Mouse (Mus musculus) forebrain, embryonic 13.5 days (tissue): ENCODE measurements at regions not wholly inside any gene's neighbourhood (a gene's known extent, or its start where the extent isn't known, plus 50 kb on each side); places are given as distances from the start of the nearest gene placed in this dataset.

Experiments
- ATAC-seq: fragments of 200-750 bp; cut with Nextera tagmentation; 2 replicates; pipeline ENCODE4 v1.8.0; 2017
- H3K27ac ChIP-seq: fragments of 300-500 bp; sonication (generic); 2 replicates; pipeline ENCODE4 v1.5.1; 2015; ENCODE audit warnings: inconsistent platforms, mild to moderate bottlenecking, moderate library complexity
- H3K27me3 ChIP-seq: fragments of 300-500 bp; sonication (generic); 2 replicates; pipeline ENCODE4 v1.6.1; 2015; ENCODE audit warnings: mild to moderate bottlenecking, inconsistent platforms
- H3K36me3 ChIP-seq: fragments of 300-500 bp; sonication (generic); 2 replicates; pipeline ENCODE4 v1.6.1; 2015; ENCODE audit warnings: mild to moderate bottlenecking, inconsistent platforms; ENCODE audit not compliant: poor library complexity, severe bottlenecking
- H3K4me1 ChIP-seq: fragments of 300-500 bp; sonication (generic); 2 replicates; pipeline ENCODE4 v1.6.1; 2015; ENCODE audit warnings: inconsistent platforms
- H3K4me2 ChIP-seq: fragments of 300-500 bp; sonication (generic); 2 replicates; pipeline ENCODE4 v1.6.1; 2015; ENCODE audit warnings: inconsistent platforms, mild to moderate bottlenecking, moderate library complexity
- H3K4me3 ChIP-seq: fragments of 300-500 bp; sonication (generic); 2 replicates; pipeline ENCODE4 v1.5.1; 2015; ENCODE audit warnings: mild to moderate bottlenecking, inconsistent platforms
- H3K9ac ChIP-seq: fragments of 300-500 bp; sonication (generic); 2 replicates; pipeline ENCODE4 v1.6.1; 2015; ENCODE audit warnings: mild to moderate bottlenecking, inconsistent platforms
- H3K9me3 ChIP-seq: fragments of 300-500 bp; sonication (generic); replicated peaks from 2 replicates; pipeline ENCODE4 v1.6.1; 2016; ENCODE audit warnings: inconsistent platforms
- WGBS: fragments of 180-500 bp; shearing (Covaris S2); methylation state at CpG from one replicate; pipeline ENCODE4 v1.1.7; 2015; 5-methylcytosine and 5-hydroxymethylcytosine counted together

- Histone ChIP-seq H3K4me2 (no peak overlapping the region), H3K4me1 (peaks cover 19% of the 10 kb centered on the region), H3K9me3 (no peaks in the 10 kb centered on the region), H3K4me3 (no peak overlapping the region), H3K27me3 (no peaks in the 10 kb centered on the region), H3K36me3 (no peaks in the 10 kb centered on the region), H3K9ac (no peak overlapping the region), H3K27ac (peak overlapping the region; percentile 48)
- peak; percentile 97 for ATAC-seq
- 37% methylated on average over 4 of the region's 4 CpGs for WGBS
Observed at GRCm38 (mm10) chr13:101202565-101203313, 369.5 kb upstream of the Slc30a5 start.

- H3K9me3 ChIP-seq, result no peaks in the 10 kb centered on the region
- H3K4me1 ChIP-seq, result no peaks in the 10 kb centered on the region
- ATAC-seq, result no peak
- H3K27me3 ChIP-seq, result no peaks in the 10 kb centered on the region
- no peak overlapping the region for H3K9ac ChIP-seq
- 84% methylated on average over 7 of the region's 7 CpGs for WGBS
- no peak overlapping the region for H3K4me2 ChIP-seq
- H3K4me3 ChIP-seq, result no peak overlapping the region
- no peaks in the 10 kb centered on the region for H3K36me3 ChIP-seq
- H3K27ac ChIP-seq, result no peak overlapping the region
Observed at GRCm38 (mm10) chr13:101190249-101190830, 357.1 kb upstream of the Slc30a5 start.

- Histone ChIP-seq H3K27me3 (0 out of 2 replicates have a peak, but pooled peaks cover 5% of the 10 kb centered on the region), H3K36me3 (no peaks in the 10 kb centered on the region), H3K4me3 (no peak overlapping the region), H3K9ac (no peak overlapping the region), H3K4me2 (no peak overlapping the region), H3K27ac (no peak overlapping the region), H3K4me1 (no peaks in the 10 kb centered on the region), H3K9me3 (no peaks in the 10 kb centered on the region)
- no peak for ATAC-seq
- 81% methylated on average over 2 of the region's 2 CpGs for WGBS
Observed at GRCm38 (mm10) chr13:101182387-101182786, 349.2 kb upstream of the Slc30a5 start.

- Histone ChIP-seq H3K27ac (no peak overlapping the region), H3K9me3 (no peaks in the 10 kb centered on the region), H3K4me3 (no peak overlapping the region), H3K9ac (no peak overlapping the region), H3K4me1 (peaks cover 15% of the 10 kb centered on the region), H3K27me3 (peaks cover 29% of the 10 kb centered on the region), H3K36me3 (no peaks in the 10 kb centered on the region), H3K4me2 (peak overlapping the region; percentile 26)
- 12% methylated on average over 8 of the region's 8 CpGs for WGBS
- peak; percentile 79; the same call in 1 of the 2 replicates for ATAC-seq
Observed at GRCm38 (mm10) chr13:101175017-101175689, 341.9 kb upstream of the Slc30a5 start.

GRCm38 (mm10) chr13:101161768-101162167 is 328.5 kb upstream of the Slc30a5 start:
- H3K27ac ChIP-seq, result no peak overlapping the region
- no peaks in the 10 kb centered on the region for H3K27me3 ChIP-seq
- H3K4me2 ChIP-seq, result no peak overlapping the region
- no peaks in the 10 kb centered on the region for H3K36me3 ChIP-seq
- no peak for ATAC-seq
- no peaks in the 10 kb centered on the region for H3K4me1 ChIP-seq
- H3K9ac ChIP-seq, result no peak overlapping the region
- 64% methylated on average over 2 of the region's 2 CpGs for WGBS
- H3K4me3 ChIP-seq, result no peak overlapping the region
- no peaks in the 10 kb centered on the region for H3K9me3 ChIP-seq

GRCm38 (mm10) chr13:101159878-101160277 is 326.7 kb upstream of the Slc30a5 start:
- Histone ChIP-seq H3K27me3 (no peaks in the 10 kb centered on the region), H3K36me3 (no peaks in the 10 kb centered on the region), H3K4me3 (no peak overlapping the region), H3K4me2 (no peak overlapping the region), H3K27ac (no peak overlapping the region), H3K9ac (no peak overlapping the region), H3K9me3 (no peaks in the 10 kb centered on the region), H3K4me1 (no peaks in the 10 kb centered on the region)
- ATAC-seq, result no peak
- WGBS, result 91% methylated on average over 3 of the region's 3 CpGs

GRCm38 (mm10) chr13:101153760-101154159 is 320.5 kb upstream of the Slc30a5 start:
- no peaks in the 10 kb centered on the region for H3K27me3 ChIP-seq
- no peak overlapping the region for H3K27ac ChIP-seq
- H3K9ac ChIP-seq, result no peak overlapping the region
- H3K9me3 ChIP-seq, result no peaks in the 10 kb centered on the region
- no peaks in the 10 kb centered on the region for H3K36me3 ChIP-seq
- no peak for ATAC-seq
- H3K4me3 ChIP-seq, result no peak overlapping the region
- H3K4me2 ChIP-seq, result no peak overlapping the region
- no peaks in the 10 kb centered on the region for H3K4me1 ChIP-seq

- Histone ChIP-seq H3K9me3 (no peaks in the 10 kb centered on the region), H3K4me1 (no peaks in the 10 kb centered on the region), H3K27me3 (no peaks in the 10 kb centered on the region), H3K4me3 (no peak overlapping the region), H3K9ac (no peak overlapping the region), H3K4me2 (no peak overlapping the region), H3K36me3 (no peaks in the 10 kb centered on the region), H3K27ac (no peak overlapping the region)
- 63% methylated on average over 3 of the region's 3 CpGs for WGBS
- no peak for ATAC-seq
Observed at GRCm38 (mm10) chr13:101142761-101143160, 309.5 kb upstream of the Slc30a5 start.

GRCm38 (mm10) chr13:101142104-101142735 is 309.0 kb upstream of the Slc30a5 start:
- Histone ChIP-seq H3K36me3 (no peaks in the 10 kb centered on the region), H3K27me3 (no peaks in the 10 kb centered on the region), H3K4me3 (no peak overlapping the region), H3K4me2 (no peak overlapping the region), H3K9ac (no peak overlapping the region), H3K9me3 (no peaks in the 10 kb centered on the region), H3K4me1 (no peaks in the 10 kb centered on the region), H3K27ac (no peak overlapping the region)
- 94% methylated on average over 6 of the region's 6 CpGs for WGBS
- ATAC-seq, result no peak

GRCm38 (mm10) chr13:101129466-101129865 is 296.2 kb upstream of the Slc30a5 start:
- 82% methylated on average over 3 of the region's 3 CpGs for WGBS
- Histone ChIP-seq H3K4me1 (no peaks in the 10 kb centered on the region), H3K36me3 (no peaks in the 10 kb centered on the region), H3K27ac (no peak overlapping the region), H3K4me2 (no peak overlapping the region), H3K4me3 (no peak overlapping the region), H3K9ac (no peak overlapping the region), H3K9me3 (no peaks in the 10 kb centered on the region), H3K27me3 (no peaks in the 10 kb centered on the region)
- no peak; the same call in 1 of the 2 replicates for ATAC-seq

GRCm38 (mm10) chr13:101127808-101128207 is 294.6 kb upstream of the Slc30a5 start:
- ATAC-seq, result no peak
- Histone ChIP-seq H3K4me3 (no peak overlapping the region), H3K27ac (no peak overlapping the region), H3K4me1 (no peaks in the 10 kb centered on the region), H3K9me3 (no peaks in the 10 kb centered on the region), H3K27me3 (no peaks in the 10 kb centered on the region), H3K36me3 (no peaks in the 10 kb centered on the region), H3K9ac (no peak overlapping the region), H3K4me2 (no peak overlapping the region)
- WGBS, result 74% methylated on average over 2 of the region's 2 CpGs

- no peaks in the 10 kb centered on the region for H3K27me3 ChIP-seq
- H3K36me3 ChIP-seq, result no peaks in the 10 kb centered on the region
- no peak overlapping the region for H3K9ac ChIP-seq
- no peak overlapping the region for H3K4me3 ChIP-seq
- no peak overlapping the region for H3K27ac ChIP-seq
- ATAC-seq, result no peak
- no peaks in the 10 kb centered on the region for H3K9me3 ChIP-seq
- H3K4me2 ChIP-seq, result no peak overlapping the region
- WGBS, result 70% methylated on average over 3 of the region's 3 CpGs
- no peaks in the 10 kb centered on the region for H3K4me1 ChIP-seq
Observed at GRCm38 (mm10) chr13:101127262-101127661, 294.0 kb upstream of the Slc30a5 start.
